Mouse (Mus musculus): ENCODE measurements at regions not wholly inside any gene's neighbourhood (a gene's known extent, or its start where the extent isn't known, plus 50 kb on each side); places are given as distances from the start of the nearest gene placed in this dataset.

DNA sequence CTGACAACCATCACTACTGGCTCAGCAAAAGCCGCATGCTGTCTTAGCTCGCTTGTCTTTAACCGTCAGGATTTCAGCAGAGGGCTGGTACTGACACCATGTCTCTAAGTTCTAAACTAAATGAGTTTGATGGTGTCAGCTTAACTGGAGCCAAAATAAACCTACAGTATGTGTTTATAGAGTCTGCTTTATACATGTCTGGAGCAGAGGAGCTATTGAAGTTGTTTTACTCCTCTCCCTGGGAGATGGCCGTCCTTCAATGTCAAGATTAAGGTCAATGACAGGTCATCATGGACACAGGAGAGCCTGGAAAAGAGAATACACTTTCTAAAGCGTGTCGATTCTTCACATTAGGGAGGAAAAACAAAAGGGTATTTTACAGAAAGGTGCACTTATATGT lies 231.0 kb downstream of the Tfec start:
- ATAC-seq (ENCODE audit: insufficient number of reproducible peaks, insufficient read depth, low FRiP score, low TSS enrichment), result no peak
- no peaks in the 10 kb centered on the region for H3K27me3 ChIP-seq
- no peaks in the 10 kb centered on the region for H3K36me3 ChIP-seq
- 38% methylated on average over 6 of the region's 6 CpGs for WGBS
- H3K9me3 ChIP-seq, result 0 out of 2 replicates have a peak, but pooled peaks cover 3% of the 10 kb centered on the region
- H3K4me1 ChIP-seq, result peaks cover 3% of the 10 kb centered on the region; the same call in 1 of the 2 replicates
- no peak overlapping the region for H3K4me2 ChIP-seq (replicated peaks)
- no peak overlapping the region for H3K9ac ChIP-seq
- no peak overlapping the region for H3K4me3 ChIP-seq
- peak overlapping the region; percentile 13; the same call in 1 of the 2 replicates for H3K27ac ChIP-seq

DNA sequence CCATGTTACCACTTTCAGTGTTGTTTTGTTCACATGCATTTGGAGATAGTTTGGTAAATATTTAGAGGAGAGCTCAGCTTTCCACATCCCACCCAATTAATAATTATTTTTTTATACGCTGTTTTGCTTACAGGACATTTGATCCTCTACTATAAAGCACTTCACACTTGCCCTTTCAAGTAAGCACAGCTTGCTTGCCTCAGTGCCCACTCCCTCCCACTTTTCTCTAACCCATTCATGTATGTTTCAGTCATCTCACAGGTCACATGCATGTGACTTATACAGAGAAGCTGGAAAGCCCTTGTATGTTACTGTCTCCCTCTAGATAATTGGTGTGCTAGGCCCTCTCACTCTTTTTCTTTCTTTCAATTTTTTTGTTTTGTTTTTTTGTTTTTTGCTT lies 252.0 kb downstream of the Tfec start:
- Histone ChIP-seq H3K9ac (no peak overlapping the region), H3K4me1 (no peaks in the 10 kb centered on the region), H3K9me3 (no peaks in the 10 kb centered on the region), H3K4me3 (no peak overlapping the region), H3K27me3 (no peaks in the 10 kb centered on the region), H3K4me2 (replicated peaks) (no peak overlapping the region), H3K36me3 (no peaks in the 10 kb centered on the region), H3K27ac (no peak overlapping the region)
- WGBS, result 91% methylated on average over 1 of the region's 1 CpGs
- ATAC-seq (ENCODE audit: insufficient number of reproducible peaks, insufficient read depth, low FRiP score, low TSS enrichment), result no peak

DNA sequence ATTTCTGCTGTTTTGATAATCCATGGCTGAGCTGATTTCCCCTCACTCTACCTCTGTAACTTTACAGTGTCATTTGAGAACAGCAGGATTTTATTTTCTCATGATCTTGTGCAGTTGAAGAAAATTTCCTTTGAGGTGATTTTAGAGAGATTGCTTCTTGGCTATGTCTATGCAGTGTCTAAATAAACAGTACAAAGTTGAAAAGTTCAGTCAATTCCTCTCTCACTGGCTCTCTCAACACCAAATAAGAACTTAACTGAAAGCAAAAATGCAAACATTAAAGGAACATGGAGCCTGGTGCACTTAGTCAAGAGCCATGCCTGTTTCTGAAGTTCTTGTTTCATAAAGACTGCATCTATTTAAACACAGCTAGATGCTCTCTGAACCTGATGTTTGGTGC lies 254.7 kb downstream of the Tfec start:
- Histone ChIP-seq H3K27ac (no peak overlapping the region), H3K4me1 (no peaks in the 10 kb centered on the region), H3K4me2 (replicated peaks) (no peak overlapping the region), H3K4me3 (no peak overlapping the region), H3K9ac (no peak overlapping the region), H3K9me3 (no peaks in the 10 kb centered on the region), H3K27me3 (no peaks in the 10 kb centered on the region), H3K36me3 (no peaks in the 10 kb centered on the region)
- no peak for ATAC-seq (ENCODE audit: insufficient number of reproducible peaks, insufficient read depth, low FRiP score, low TSS enrichment)

DNA sequence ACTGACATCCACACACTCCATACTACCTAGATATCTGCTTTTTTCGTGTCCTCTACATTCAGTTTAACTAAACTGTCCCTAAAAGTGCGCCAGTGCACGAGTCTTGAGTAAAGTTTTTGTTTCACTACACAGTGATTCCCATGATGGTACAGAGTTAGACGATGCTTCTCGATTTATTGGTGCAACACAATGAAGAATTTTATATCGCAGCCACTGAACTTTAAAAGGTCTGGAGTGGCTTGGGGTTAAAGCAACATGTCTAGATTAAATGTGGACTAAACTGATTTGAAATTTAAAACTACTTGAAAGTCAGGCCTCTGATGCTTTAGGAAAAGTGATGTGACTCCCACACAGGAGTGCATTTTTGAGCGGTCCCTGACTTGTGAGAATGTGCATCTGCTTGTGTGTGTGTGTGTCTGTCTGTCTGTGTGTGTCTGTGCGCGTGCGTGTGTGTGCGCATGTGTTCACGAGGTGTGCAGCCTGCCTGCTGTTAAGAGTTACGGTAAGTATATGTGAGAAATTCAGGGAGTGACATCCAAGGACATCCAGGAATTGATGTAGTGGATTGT lies 261.4 kb downstream of the Tfec start:
- Histone ChIP-seq H3K27ac (no peak overlapping the region), H3K9ac (no peak overlapping the region)
- WGBS, result 75% methylated on average over 13 of the region's 13 CpGs

DNA sequence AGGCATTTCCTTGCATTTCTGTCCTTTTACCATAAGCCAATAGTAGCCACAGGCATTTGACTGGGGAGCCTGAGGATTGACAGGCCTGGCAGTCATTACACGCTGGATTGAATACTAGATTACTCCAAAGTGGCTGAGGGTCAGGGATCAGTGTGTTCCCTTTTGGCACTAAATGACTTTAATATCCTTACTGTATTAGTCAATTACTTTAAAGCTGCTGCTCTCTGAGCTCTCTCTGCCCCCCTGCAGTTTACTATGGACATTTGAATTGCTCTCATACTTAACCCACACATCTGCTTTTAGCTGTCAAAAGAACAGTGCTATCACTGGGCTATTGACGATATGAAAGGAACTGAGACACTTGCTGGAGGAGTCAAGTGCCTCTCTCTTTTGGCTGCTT lies 262.1 kb downstream of the Tfec start:
- 14% methylated on average over 2 of the region's 2 CpGs for WGBS
- Histone ChIP-seq H3K36me3 (no peaks in the 10 kb centered on the region), H3K4me2 (replicated peaks) (no peak overlapping the region), H3K27me3 (no peaks in the 10 kb centered on the region), H3K9ac (no peak overlapping the region), H3K4me3 (no peak overlapping the region), H3K27ac (no peak overlapping the region), H3K4me1 (no peaks in the 10 kb centered on the region), H3K9me3 (no peaks in the 10 kb centered on the region)
- peak; percentile 28; the same call in 1 of the 2 replicates for ATAC-seq (ENCODE audit: insufficient number of reproducible peaks, insufficient read depth, low FRiP score, low TSS enrichment)

More for the DNA sequence above, 261.4 kb downstream of the Tfec start:
- Histone ChIP-seq H3K4me3 (no peak overlapping the region), H3K4me1 (no peaks in the 10 kb centered on the region), H3K27me3 (no peaks in the 10 kb centered on the region), H3K9me3 (no peaks in the 10 kb centered on the region), H3K36me3 (no peaks in the 10 kb centered on the region), H3K4me2 (replicated peaks) (no peak overlapping the region)
- no peak for ATAC-seq (ENCODE audit: insufficient number of reproducible peaks, insufficient read depth, low FRiP score, low TSS enrichment)

DNA sequence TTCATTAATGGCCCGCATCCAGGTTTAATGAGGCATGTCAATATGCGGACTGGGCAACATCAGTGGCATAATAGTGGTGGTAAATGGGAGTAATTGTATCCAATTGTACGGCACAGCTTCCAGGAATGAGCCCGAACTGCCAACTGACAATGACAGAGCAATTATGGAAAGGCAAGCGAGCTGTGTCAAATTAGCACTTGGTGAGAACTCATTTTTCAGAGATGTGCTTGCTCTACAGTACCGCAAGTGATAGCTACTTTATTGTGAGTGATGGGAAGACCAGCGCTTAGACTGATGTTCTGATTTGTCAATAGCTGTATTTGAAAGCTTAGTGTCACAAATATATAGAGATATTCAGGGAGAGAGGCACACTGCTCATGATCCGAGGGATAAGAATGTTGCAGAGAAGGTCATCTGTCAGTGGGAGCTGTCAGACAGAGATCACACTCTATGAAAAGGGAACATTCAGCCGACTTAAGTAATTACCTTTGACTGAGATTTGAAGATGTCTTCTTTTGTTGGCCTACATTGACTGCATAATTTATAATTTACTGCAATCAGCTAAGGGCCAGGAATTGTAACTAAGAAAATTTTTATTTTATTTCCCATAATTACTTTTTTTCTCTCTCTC lies 290.7 kb downstream of the Tfec start:
- no peak for ATAC-seq (ENCODE audit: insufficient number of reproducible peaks, insufficient read depth, low FRiP score, low TSS enrichment)
- Histone ChIP-seq H3K27me3 (no peaks in the 10 kb centered on the region), H3K4me1 (no peaks in the 10 kb centered on the region), H3K9ac (no peak overlapping the region), H3K4me3 (no peak overlapping the region), H3K36me3 (no peaks in the 10 kb centered on the region), H3K27ac (no peak overlapping the region), H3K4me2 (replicated peaks) (no peak overlapping the region), H3K9me3 (no peaks in the 10 kb centered on the region)
- WGBS, result 58% methylated on average over 9 of the region's 9 CpGs

DNA sequence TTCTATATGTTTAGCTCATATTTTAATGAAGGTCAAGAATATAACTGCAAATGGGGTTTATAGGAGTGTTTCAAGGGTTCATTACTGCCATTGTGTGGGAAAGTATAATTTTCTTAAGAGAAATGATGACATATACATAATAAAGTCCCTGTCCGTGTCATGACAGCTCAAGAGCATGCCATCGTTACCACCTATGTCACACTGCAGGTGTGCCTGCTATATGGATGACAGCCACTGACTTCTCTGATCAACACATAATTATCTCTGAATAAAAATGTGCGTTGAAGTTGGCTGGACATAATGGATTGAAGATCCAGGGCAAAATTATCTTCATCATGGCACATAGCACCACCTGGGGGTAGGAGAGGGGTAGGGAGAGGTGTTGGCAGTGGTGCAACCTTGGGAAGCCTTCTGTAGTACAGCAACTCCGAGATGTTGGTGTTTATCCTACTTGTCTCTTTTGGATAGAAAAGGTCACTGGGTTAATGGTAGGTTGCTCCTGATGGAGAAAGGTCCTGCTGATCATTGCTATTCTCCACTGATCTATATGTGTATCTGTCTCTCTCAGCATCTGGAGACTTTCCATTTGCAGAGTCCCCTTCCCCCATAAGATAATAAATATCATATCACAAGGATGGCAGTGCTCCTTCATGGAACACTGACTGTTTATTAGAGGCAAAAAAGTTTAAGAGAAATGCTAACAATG lies 291.4 kb downstream of the Tfec start:
- Histone ChIP-seq H3K4me3 (no peak overlapping the region), H3K27me3 (no peaks in the 10 kb centered on the region), H3K36me3 (no peaks in the 10 kb centered on the region), H3K9me3 (no peaks in the 10 kb centered on the region), H3K9ac (no peak overlapping the region), H3K4me2 (replicated peaks) (no peak overlapping the region), H3K4me1 (no peaks in the 10 kb centered on the region), H3K27ac (no peak overlapping the region)
- ATAC-seq (ENCODE audit: insufficient number of reproducible peaks, insufficient read depth, low FRiP score, low TSS enrichment), result no peak
- 65% methylated on average over 4 of the region's 4 CpGs for WGBS

DNA sequence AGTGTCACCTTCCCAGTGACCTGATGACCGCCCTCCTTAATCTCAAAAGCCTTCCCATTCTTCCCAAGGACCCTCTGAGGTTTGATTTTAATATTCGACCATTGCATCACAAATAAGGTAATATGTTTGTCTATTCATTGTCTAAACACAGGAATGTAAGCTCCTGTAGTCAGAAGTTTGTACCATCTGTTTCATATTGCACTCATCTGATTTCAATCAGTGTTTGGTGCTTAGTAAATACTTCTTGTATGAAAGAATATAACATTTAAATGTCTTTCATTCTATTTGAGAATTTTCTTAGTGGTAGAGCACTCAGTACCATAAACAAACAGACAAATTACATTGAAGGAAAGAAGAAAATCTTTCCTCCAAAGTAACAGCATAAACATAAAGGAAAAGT lies 305.8 kb downstream of the Tfec start:
- H3K36me3 ChIP-seq, result no peaks in the 10 kb centered on the region
- H3K9ac ChIP-seq, result no peak overlapping the region
- ATAC-seq (ENCODE audit: insufficient number of reproducible peaks, insufficient read depth, low FRiP score, low TSS enrichment), result no peak
- H3K9me3 ChIP-seq, result no peaks in the 10 kb centered on the region
- H3K4me3 ChIP-seq, result no peak overlapping the region
- WGBS, result 58% methylated on average over 2 of the region's 2 CpGs
- H3K27me3 ChIP-seq, result no peaks in the 10 kb centered on the region
- H3K4me1 ChIP-seq, result no peaks in the 10 kb centered on the region
- no peak overlapping the region for H3K4me2 ChIP-seq (replicated peaks)
- H3K27ac ChIP-seq, result no peak overlapping the region

DNA sequence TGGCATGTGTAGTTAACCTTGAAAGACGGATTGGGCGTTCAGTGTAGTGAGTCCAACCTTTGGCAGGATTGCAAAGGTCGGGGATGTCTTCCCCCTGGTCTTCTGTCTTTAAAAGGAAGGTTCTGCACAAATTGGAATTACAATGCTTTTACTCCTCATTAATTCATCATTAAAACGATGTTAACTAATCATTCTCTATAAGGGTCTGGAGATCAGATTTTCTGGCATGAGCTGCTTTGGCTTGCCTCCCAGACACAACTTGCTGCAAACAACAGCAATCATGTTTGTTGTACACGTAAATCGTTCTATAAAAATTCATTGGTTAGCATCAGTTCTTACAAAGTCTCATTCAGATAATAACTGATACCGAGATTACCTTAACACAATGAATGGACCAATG lies 315.9 kb downstream of the Tfec start:
- no peaks in the 10 kb centered on the region for H3K27me3 ChIP-seq
- no peaks in the 10 kb centered on the region for H3K36me3 ChIP-seq
- no peak overlapping the region for H3K27ac ChIP-seq
- H3K4me2 ChIP-seq (replicated peaks), result no peak overlapping the region
- no peak for ATAC-seq (ENCODE audit: insufficient number of reproducible peaks, insufficient read depth, low FRiP score, low TSS enrichment)
- no peaks in the 10 kb centered on the region for H3K9me3 ChIP-seq
- H3K4me1 ChIP-seq, result no peaks in the 10 kb centered on the region
- no peak overlapping the region for H3K9ac ChIP-seq
- 82% methylated on average over 7 of the region's 7 CpGs for WGBS
- H3K4me3 ChIP-seq, result no peak overlapping the region

DNA sequence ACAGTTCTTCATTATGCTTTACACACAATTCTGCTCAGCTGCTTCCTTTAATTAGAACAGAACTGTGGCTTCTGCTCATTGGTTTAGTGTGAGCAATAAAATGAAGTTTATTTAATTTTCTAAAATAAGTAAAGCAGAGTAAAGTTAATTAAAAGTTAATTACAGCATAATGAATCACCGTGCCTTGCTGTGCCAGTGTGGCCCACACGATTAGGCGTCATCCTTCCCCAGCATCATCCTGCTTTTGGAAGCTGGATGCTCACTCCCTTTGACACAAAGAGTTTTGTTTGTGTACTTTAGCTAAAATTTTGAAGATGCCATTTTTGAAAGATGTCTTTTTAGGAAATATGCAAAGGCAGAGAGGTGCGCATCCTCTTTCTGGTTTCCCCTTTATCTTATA lies 316.4 kb downstream of the Tfec start:
- H3K27ac ChIP-seq, result no peak overlapping the region
- ATAC-seq (ENCODE audit: insufficient number of reproducible peaks, insufficient read depth, low FRiP score, low TSS enrichment), result no peak
- H3K4me1 ChIP-seq, result no peaks in the 10 kb centered on the region
- no peaks in the 10 kb centered on the region for H3K36me3 ChIP-seq
- WGBS, result 86% methylated on average over 4 of the region's 4 CpGs
- no peak overlapping the region for H3K4me3 ChIP-seq
- H3K27me3 ChIP-seq, result no peaks in the 10 kb centered on the region
- no peak overlapping the region for H3K9ac ChIP-seq
- no peaks in the 10 kb centered on the region for H3K9me3 ChIP-seq
- H3K4me2 ChIP-seq (replicated peaks), result no peak overlapping the region

DNA sequence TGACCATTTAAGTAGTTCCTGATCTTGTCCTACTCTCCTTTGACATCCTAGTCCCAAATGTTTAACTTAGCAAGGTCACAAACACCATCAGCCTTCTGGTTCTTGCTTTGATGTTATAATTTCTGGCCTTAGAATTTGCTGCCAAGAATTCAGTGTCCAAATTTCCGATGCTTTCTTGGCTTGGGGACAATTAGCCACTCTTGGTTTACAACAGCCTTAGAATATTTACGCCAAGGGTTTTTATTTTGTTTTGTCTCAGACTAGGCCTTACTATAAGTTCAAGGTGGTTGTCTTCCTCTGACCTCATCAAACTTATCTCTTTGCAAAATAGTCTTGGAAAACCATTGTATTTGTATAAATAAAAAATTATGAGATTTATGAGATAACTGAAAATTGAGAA lies 322.4 kb downstream of the Tfec start:
- ATAC-seq (ENCODE audit: insufficient number of reproducible peaks, insufficient read depth, low FRiP score, low TSS enrichment), result no peak
- H3K4me1 ChIP-seq, result peaks cover 8% of the 10 kb centered on the region; the same call in 1 of the 2 replicates
- H3K9me3 ChIP-seq, result no peaks in the 10 kb centered on the region
- H3K36me3 ChIP-seq, result no peaks in the 10 kb centered on the region
- H3K27me3 ChIP-seq, result no peaks in the 10 kb centered on the region
- no peak overlapping the region for H3K27ac ChIP-seq
- no peak overlapping the region for H3K4me2 ChIP-seq (replicated peaks)
- 89% methylated on average over 2 of the region's 2 CpGs for WGBS
- no peak overlapping the region for H3K4me3 ChIP-seq
- H3K9ac ChIP-seq, result no peak overlapping the region

DNA sequence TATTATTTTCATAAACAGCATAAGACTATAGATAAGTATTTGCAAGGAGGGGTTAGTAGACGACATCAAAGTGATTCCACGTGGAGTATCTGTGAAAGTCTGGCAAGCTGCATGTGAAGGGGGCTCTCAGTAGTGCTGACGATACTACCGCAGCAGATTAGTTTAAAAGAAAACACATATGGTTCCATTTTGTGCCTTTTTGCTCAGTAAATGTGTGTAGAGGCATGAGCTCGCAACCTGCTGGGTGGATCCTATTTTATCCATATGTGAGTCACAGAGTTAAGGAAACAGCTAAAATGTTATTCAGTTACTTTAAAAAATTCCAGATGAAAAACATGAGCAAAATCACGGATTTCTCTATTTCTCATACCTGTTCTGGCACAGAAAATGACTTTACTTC lies 325.4 kb downstream of the Tfec start:
- Histone ChIP-seq H3K27me3 (no peaks in the 10 kb centered on the region), H3K27ac (no peak overlapping the region), H3K4me2 (replicated peaks) (no peak overlapping the region), H3K9ac (no peak overlapping the region), H3K9me3 (no peaks in the 10 kb centered on the region), H3K4me1 (peaks cover 8% of the 10 kb centered on the region; the same call in 1 of the 2 replicates), H3K36me3 (no peaks in the 10 kb centered on the region), H3K4me3 (no peak overlapping the region)
- 24% methylated on average over 6 of the region's 6 CpGs for WGBS
- 0 out of 2 replicates have a peak, but pooled peaks have one; percentile 77 for ATAC-seq (ENCODE audit: insufficient number of reproducible peaks, insufficient read depth, low FRiP score, low TSS enrichment)

Measured in embryonic facial prominence, embryonic 12.5 days (tissue).